Mouse (Mus musculus): ENCODE measurements around the gene Sirt6. TPM values are rescaled to one million over a fixed set of nuclear protein-coding genes. Genes with fewer than 3 reads are reported as not detected.

Gene Sirt6
- polyA plus RNA-seq, 1 experiment from 2014 or later, result 55.5 TPM

DNA sequence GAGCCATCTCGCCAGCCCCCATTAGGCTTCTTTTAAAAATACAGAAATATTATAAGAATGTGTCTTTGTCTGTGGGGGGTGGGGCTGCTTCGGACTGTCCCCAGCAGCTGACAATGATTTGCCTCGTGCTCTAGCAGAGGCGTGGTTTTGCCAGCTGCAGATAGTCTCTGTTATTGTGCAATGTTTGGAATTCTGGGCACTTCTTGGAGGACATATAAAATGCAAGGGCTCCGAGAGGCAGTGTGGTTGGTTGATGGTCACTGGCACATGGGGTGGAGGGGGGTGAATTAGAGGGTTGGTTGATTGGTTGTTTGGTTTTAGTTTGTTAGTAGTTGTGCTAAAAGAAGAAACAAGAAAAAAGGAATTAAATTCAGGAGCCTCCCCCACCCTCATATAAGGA lies 7.6 kb downstream of the Sirt6 start:
- Histone ChIP-seq H3K4me1 (peaks cover 4% of the 10 kb centered on the region; the same call in 1 of the 2 replicates), H3K36me3 (peaks cover 34% of the 10 kb centered on the region), H3K27ac (no peak overlapping the region), H3K9me3 (no peaks in the 10 kb centered on the region), H3K4me2 (replicated peaks) (no peak overlapping the region), H3K27me3 (no peaks in the 10 kb centered on the region), H3K4me3 (no peak overlapping the region), H3K9ac (no peak overlapping the region)
- ATAC-seq (ENCODE audit: insufficient number of reproducible peaks, insufficient read depth, low FRiP score, low TSS enrichment), result no peak
- 75% methylated on average over 5 of the region's 5 CpGs for WGBS

GRCm38 (mm10) chr10:81615486-81615885 lies 12.1 kb downstream of the Sirt6 start:
- no peaks in the 10 kb centered on the region for H3K27me3 ChIP-seq
- ATAC-seq (ENCODE audit: insufficient number of reproducible peaks, insufficient read depth, low FRiP score, low TSS enrichment), result no peak
- peaks cover 4% of the 10 kb centered on the region; the same call in 1 of the 2 replicates for H3K4me1 ChIP-seq
- no peaks in the 10 kb centered on the region; the same call in 1 of the 2 replicates for H3K9me3 ChIP-seq
- no peak overlapping the region for H3K4me2 ChIP-seq (replicated peaks)
- H3K27ac ChIP-seq, result no peak overlapping the region
- H3K4me3 ChIP-seq, result no peak overlapping the region
- no peak overlapping the region for H3K9ac ChIP-seq
- WGBS, result 53% methylated on average over 6 of the region's 6 CpGs
- no peaks in the 10 kb centered on the region for H3K36me3 ChIP-seq

DNA sequence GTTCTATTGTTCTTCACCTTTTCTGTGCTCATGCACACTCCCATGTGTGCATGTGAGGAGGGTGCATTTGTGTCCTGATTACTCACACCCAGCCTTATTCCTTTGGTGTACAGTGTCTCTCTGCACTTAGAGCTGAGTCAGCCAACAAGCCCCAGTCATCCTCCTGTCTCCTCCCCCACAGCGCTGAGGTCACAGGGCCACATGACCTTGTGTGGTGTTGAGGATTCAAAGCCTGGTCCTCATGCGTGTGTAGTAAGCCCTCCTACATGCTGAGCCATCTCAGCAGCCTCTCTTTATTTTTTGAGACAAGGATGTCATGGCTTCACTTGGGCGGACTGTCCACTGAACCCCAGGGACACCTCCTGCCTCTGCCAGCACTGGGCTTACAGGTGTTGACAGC lies 14.8 kb downstream of the Sirt6 start:
- no peak overlapping the region for H3K4me2 ChIP-seq (replicated peaks)
- H3K36me3 ChIP-seq, result no peaks in the 10 kb centered on the region
- H3K4me1 ChIP-seq, result peaks cover 4% of the 10 kb centered on the region; the same call in 1 of the 2 replicates
- no peak overlapping the region for H3K4me3 ChIP-seq
- no peaks in the 10 kb centered on the region for H3K27me3 ChIP-seq
- H3K9ac ChIP-seq, result no peak overlapping the region
- H3K9me3 ChIP-seq, result no peaks in the 10 kb centered on the region; the same call in 1 of the 2 replicates
- no peak for ATAC-seq (ENCODE audit: insufficient number of reproducible peaks, insufficient read depth, low FRiP score, low TSS enrichment)
- 62% methylated on average over 3 of the region's 3 CpGs for WGBS
- H3K27ac ChIP-seq, result no peak overlapping the region

DNA sequence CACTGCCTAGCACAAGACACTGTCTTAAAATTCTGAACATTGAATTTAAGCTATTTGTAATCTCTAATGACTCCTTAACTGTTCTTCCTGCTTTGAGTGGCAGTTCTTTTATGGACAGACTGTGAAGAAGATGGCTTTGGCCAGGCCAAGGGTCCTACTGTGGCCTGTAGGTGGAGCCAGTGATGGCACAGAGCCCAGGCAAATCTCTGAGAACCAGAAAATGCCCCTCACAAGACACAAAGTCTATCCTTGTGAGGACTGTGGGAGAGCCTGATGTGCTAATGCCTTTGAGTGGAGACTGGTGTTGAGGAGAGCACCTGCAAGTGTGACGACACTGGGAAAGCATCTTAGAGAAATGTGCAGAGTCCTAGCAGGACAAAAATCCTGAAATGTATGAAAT lies 19.3 kb downstream of the Sirt6 start:
- Histone ChIP-seq H3K36me3 (no peaks in the 10 kb centered on the region), H3K27ac (no peak overlapping the region), H3K9me3 (no peaks in the 10 kb centered on the region; the same call in 1 of the 2 replicates), H3K4me3 (no peak overlapping the region), H3K4me1 (peaks cover 15% of the 10 kb centered on the region), H3K27me3 (no peaks in the 10 kb centered on the region), H3K4me2 (replicated peaks) (no peak overlapping the region), H3K9ac (no peak overlapping the region)
- 86% methylated on average over 1 of the region's 1 CpGs for WGBS
- ATAC-seq (ENCODE audit: insufficient number of reproducible peaks, insufficient read depth, low FRiP score, low TSS enrichment), result no peak

DNA sequence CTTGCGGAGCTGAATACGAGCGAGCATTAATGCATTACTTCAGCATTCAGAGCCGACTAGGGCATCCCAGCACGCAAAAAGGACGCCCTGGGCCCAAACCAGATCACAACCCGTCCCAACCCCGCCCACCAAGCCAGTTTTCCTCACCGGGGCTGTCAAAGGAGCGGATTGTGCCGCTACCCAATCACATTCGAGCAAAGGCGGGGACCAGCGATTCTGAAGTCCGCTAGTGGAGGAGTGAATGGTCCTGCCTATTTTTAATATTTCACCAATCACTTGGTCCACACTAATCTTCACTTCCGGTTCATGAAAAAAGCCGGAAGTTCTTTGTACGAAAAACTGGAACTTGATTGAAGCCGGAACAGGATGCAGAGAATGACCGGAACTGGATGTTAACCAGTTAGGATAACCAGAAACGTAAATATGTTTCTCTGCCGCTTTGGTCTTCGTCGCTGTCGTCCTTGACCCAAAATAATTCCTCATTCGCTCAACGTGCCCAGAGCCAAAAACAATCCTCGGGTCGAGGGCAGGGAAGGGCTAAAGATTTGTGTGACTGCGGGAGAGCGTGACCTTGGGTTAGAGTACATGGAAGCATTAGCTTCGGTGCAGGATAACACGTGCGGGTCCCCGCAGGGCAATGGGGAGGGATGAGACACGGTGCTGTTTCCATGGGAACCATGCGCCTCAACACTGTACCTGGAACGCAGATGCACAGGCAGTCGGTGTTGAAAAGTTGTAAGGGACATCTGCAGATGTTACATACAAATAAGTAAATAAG lies 21.4 kb downstream of the Sirt6 start, which contains the start of gene BC025920:
BC025920 (plus strand) TSS at position 297 of the 778 bp plus-strand sequence.
- ATAC-seq (ENCODE audit: insufficient number of reproducible peaks, insufficient read depth, low FRiP score, low TSS enrichment), result peak; percentile 71
- Histone ChIP-seq H3K27me3 (no peaks in the 10 kb centered on the region), H3K27ac (peak within 1 kb of the TSS; percentile 90), H3K36me3 (no peaks in the 10 kb centered on the region), H3K4me1 (peaks cover 32% of the 10 kb centered on the region), H3K9ac (peak within 1 kb of the TSS; percentile 48), H3K4me2 (replicated peaks) (peak within 1 kb of the TSS; percentile 85), H3K4me3 (peak within 1 kb of the TSS; percentile 54), H3K9me3 (no peaks in the 10 kb centered on the region; the same call in 1 of the 2 replicates)
- under 1% methylated on average over 39 of the region's 39 CpGs for WGBS

GRCm38 (mm10) chr10:81605666-81605973 lies 22.0 kb downstream of the Sirt6 start:
- Histone ChIP-seq H3K36me3 (no peaks in the 10 kb centered on the region), H3K27me3 (no peaks in the 10 kb centered on the region), H3K9me3 (no peaks in the 10 kb centered on the region), H3K4me1 (peaks cover 33% of the 10 kb centered on the region), H3K4me3 (peak overlapping the region; percentile 54), H3K4me2 (replicated peaks) (peak overlapping the region; percentile 85), H3K27ac (peak overlapping the region; percentile 90), H3K9ac (peak overlapping the region; percentile 28; the same call in 1 of the 2 replicates)
- WGBS, result 5% methylated on average over 14 of the region's 14 CpGs
- ATAC-seq (ENCODE audit: insufficient number of reproducible peaks, insufficient read depth, low FRiP score, low TSS enrichment), result no peak

GRCm38 (mm10) chr10:81604968-81605665 lies 22.5 kb downstream of the Sirt6 start:
- 19% methylated on average over 29 of the region's 29 CpGs for WGBS
- Histone ChIP-seq H3K27ac (peak overlapping the region; percentile 90), H3K9me3 (no peaks in the 10 kb centered on the region), H3K4me2 (replicated peaks) (peak overlapping the region; percentile 85), H3K4me3 (peak overlapping the region; percentile 54), H3K27me3 (no peaks in the 10 kb centered on the region), H3K36me3 (no peaks in the 10 kb centered on the region), H3K4me1 (peaks cover 35% of the 10 kb centered on the region), H3K9ac (no peak overlapping the region)
- ATAC-seq (ENCODE audit: insufficient number of reproducible peaks, insufficient read depth, low FRiP score, low TSS enrichment), result no peak

DNA sequence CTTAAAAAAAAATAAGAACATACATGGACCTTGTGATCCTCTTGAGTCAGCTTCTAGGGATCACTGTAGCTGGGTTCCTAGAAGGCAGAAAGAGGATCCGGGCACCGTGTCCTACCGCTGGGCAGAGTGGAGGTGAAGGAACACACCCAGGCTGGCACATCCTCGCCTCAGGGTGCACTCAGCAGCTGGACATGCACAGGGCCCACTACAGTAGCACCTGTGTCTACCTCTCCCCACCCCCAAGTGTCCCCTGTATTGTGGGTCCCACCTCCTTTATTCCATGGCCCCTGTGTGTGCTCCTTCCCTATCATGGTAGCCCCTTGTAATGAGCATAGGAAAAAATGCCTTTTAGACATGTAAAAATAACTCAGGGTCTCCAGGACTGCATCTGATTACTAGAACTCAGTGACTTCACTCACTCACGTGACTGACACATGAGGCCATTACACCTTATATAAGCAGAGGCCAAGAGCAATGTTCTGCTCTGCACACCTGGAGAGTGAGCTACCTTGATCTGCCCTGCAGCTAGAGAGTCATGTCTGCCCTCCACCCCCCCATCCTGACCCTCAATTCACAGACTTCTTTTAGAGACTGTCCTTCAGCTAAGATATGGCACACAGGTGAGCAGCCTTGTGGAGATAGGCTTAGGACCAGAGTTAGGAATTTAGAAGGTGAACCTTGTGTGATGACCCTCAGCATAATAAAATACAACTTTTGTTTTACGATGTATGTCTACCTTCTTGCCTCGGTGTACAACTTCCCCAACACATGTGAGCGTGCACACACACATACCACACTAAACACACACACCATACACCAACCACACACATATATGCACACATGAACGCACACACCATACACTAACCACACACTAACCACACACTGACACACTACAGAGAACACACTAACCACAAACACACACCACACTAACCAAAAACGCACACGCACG lies 23.3 kb downstream of the Sirt6 start:
- no peak overlapping the region; the same call in 1 of the 2 replicates for H3K27ac ChIP-seq
- H3K4me3 ChIP-seq, result no peak overlapping the region
- no peaks in the 10 kb centered on the region for H3K9me3 ChIP-seq
- H3K4me1 ChIP-seq, result peaks cover 36% of the 10 kb centered on the region
- no peaks in the 10 kb centered on the region for H3K36me3 ChIP-seq
- H3K9ac ChIP-seq, result no peak overlapping the region
- no peaks in the 10 kb centered on the region for H3K27me3 ChIP-seq
- H3K4me2 ChIP-seq (replicated peaks), result peak overlapping the region; percentile 85
- 80% methylated on average over 12 of the region's 12 CpGs for WGBS
- no peak for ATAC-seq (ENCODE audit: insufficient number of reproducible peaks, insufficient read depth, low FRiP score, low TSS enrichment)

GRCm38 (mm10) chr10:81602741-81603151 lies 24.9 kb downstream of the Sirt6 start:
- no peak for ATAC-seq (ENCODE audit: insufficient number of reproducible peaks, insufficient read depth, low FRiP score, low TSS enrichment)
- H3K27ac ChIP-seq, result no peak overlapping the region; the same call in 1 of the 2 replicates
- no peaks in the 10 kb centered on the region for H3K36me3 ChIP-seq
- H3K27me3 ChIP-seq, result no peaks in the 10 kb centered on the region
- H3K4me3 ChIP-seq, result no peak overlapping the region
- no peak overlapping the region for H3K4me2 ChIP-seq (replicated peaks)
- WGBS, result 14% methylated on average over 4 of the region's 4 CpGs
- peaks cover 47% of the 10 kb centered on the region for H3K4me1 ChIP-seq
- H3K9ac ChIP-seq, result no peak overlapping the region
- no peaks in the 10 kb centered on the region for H3K9me3 ChIP-seq

DNA sequence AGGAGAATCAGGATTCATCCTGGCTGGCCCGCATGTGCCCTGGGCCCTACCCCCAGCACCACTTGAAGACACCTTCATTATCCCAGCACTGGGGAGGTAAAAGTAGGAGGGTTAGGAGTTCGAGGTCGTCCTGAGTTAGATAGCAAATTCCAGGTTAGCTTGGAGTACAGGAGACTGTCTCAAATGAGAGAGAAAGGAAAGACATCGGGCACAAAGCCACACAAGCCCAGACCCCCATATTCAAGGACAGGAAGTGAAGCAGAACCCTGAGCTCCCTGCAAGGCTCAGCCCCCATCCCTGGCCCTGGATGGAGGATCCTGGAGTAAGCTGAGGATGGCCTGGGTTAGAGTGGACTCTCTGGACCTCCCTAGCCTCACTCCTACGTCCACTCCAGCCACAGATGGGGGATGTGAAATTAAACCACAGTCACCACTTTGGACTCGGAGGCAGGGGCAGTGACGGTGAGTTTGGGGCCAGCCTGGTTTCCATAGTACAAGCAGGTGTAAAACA lies 26.1 kb downstream of the Sirt6 start:
- peak overlapping the region; percentile 63; the same call in 1 of the 2 replicates for H3K27ac ChIP-seq
- H3K27me3 ChIP-seq, result no peaks in the 10 kb centered on the region
- no peaks in the 10 kb centered on the region for H3K36me3 ChIP-seq
- H3K9ac ChIP-seq, result 0 out of 2 replicates have a peak overlapping the region, but pooled peaks have one; percentile 17
- peak overlapping the region; percentile 42 for H3K4me2 ChIP-seq (replicated peaks)
- H3K9me3 ChIP-seq, result no peaks in the 10 kb centered on the region
- ATAC-seq (ENCODE audit: insufficient number of reproducible peaks, insufficient read depth, low FRiP score, low TSS enrichment), result 0 out of 2 replicates have a peak, but pooled peaks have one; percentile 17
- 11% methylated on average over 7 of the region's 7 CpGs for WGBS
- H3K4me3 ChIP-seq, result no peak overlapping the region
- H3K4me1 ChIP-seq, result peaks cover 54% of the 10 kb centered on the region

GRCm38 (mm10) chr10:81600738-81601203 lies 26.8 kb downstream of the Sirt6 start, which contains the start of gene Tle6:
Gene Tle6 (minus strand): TSS chr10:81601073.
- peak within 1 kb of the TSS; percentile 9 for H3K4me3 ChIP-seq
- H3K9me3 ChIP-seq, result no peaks in the 10 kb centered on the region
- H3K4me1 ChIP-seq, result peaks cover 61% of the 10 kb centered on the region
- no peaks in the 10 kb centered on the region for H3K36me3 ChIP-seq
- peak within 1 kb of the TSS; percentile 72 for H3K27ac ChIP-seq
- WGBS, result under 1% methylated on average over 26 of the region's 28 CpGs
- H3K9ac ChIP-seq, result 0 out of 2 replicates have a peak within 1 kb of the TSS, but pooled peaks have one; percentile 17
- no peaks in the 10 kb centered on the region for H3K27me3 ChIP-seq
- H3K4me2 ChIP-seq (replicated peaks), result peak within 1 kb of the TSS; percentile 42
- peak; percentile 72 for ATAC-seq (ENCODE audit: insufficient number of reproducible peaks, insufficient read depth, low FRiP score, low TSS enrichment)

Data from embryonic facial prominence, embryonic 12.5 days (tissue).